Mouse (Mus musculus): ENCODE data around the gene Cnot1. TPM values are rescaled to one million over a fixed set of nuclear protein-coding genes. Genes with fewer than 3 reads are reported as not detected.

The Cnot1 gene
- total and polyA plus RNA-seq, 3 experiments: 142 to 182 (median 146) TPM

GRCm38 (mm10) chr8:95800353-95800752, 6.9 kb downstream of the Cnot1 start:
- H3K79me2 ChIP-seq (replicated peaks; ENCODE audit: control insufficient read depth, extremely low read depth, insufficient read depth, poor library complexity, severe bottlenecking): peaks cover 98% of the 10 kb centered on the region
- in situ Hi-C loops (cut with MboI; ENCODE audit: low pct_ligation_motif_present, low pct_unique_long_range_greater_than_20kb, low sequenced_read_pairs) (no loop called here), dilution Hi-C loops (cut with MboI; ENCODE audit: extremely low pct_ligation_motif_present, extremely low pct_unique_long_range_greater_than_20kb, low sequenced_read_pairs) (no loop called here)
- H3K36me3 ChIP-seq (replicated peaks in 1 of 2; ENCODE audit: control insufficient read depth in 1 of 2, insufficient read depth in 1 of 2, low read length in 1 of 2): peaks cover 24 to 71% of the 10 kb centered on the region in 2 experiments
- peaks cover 21 to 58% of the 10 kb centered on the region in 2 experiments for H3K4me1 ChIP-seq (ENCODE audit: control insufficient read depth in 1 of 2, insufficient read depth in 2 of 2)
- DNase-seq (ENCODE audit: extremely low read depth): no peak
- no peak overlapping the region for H3K9ac ChIP-seq (ENCODE audit: insufficient read depth, low read depth)
- no peak overlapping the region for H3K4me3 ChIP-seq (replicated peaks in 1 of 3; ENCODE audit: low read depth in 2 of 3, low read length in 2 of 3, poor library complexity in 1 of 3)
- H3K27ac ChIP-seq (ENCODE audit: insufficient read depth, low read depth): peak overlapping the region; percentile 17
- TF ChIP-seq SIN3A (IDR thresholded peaks at IDR 0.05; ENCODE audit: low read length): no peak
- no peak for TF ChIP-seq CHD2 (IDR thresholded peaks at IDR 0.05; ENCODE audit: low read length)
- TF ChIP-seq RCOR1 (conservative IDR thresholded peaks at IDR 0.05; ENCODE audit: low read depth, low read length): no peak
- no peak for TF ChIP-seq ETS1 (conservative IDR thresholded peaks at IDR 0.05; ENCODE audit: low read depth, low read length)
- no peak for TF ChIP-seq MEF2A (IDR thresholded peaks at IDR 0.05; ENCODE audit: borderline replicate concordance, low read depth, low read length)
- no peak for TF ChIP-seq E2F4 (IDR thresholded peaks at IDR 0.05; ENCODE audit: insufficient replicate concordance, low read depth, low read length)
- no peak for TF ChIP-seq ZMIZ1 (IDR thresholded peaks at IDR 0.05; ENCODE audit: low read depth, low read length)
- TF ChIP-seq USF1 (IDR thresholded peaks at IDR 0.05; ENCODE audit: low read depth, low read length): no peak
- no peak for TF ChIP-seq TCF12 (IDR thresholded peaks at IDR 0.05; ENCODE audit: low read depth, low read length)
- TF ChIP-seq EP300 (IDR thresholded peaks at IDR 0.05; ENCODE audit: low read length): no peak
- no peak for TF ChIP-seq ZKSCAN1 (IDR thresholded peaks at IDR 0.05; ENCODE audit: borderline replicate concordance, low read depth, low read length)
- no peak for TF ChIP-seq ELF1 (IDR thresholded peaks at IDR 0.05; ENCODE audit: low read depth, low read length)
- no peak for TF ChIP-seq TBP (conservative IDR thresholded peaks at IDR 0.05; ENCODE audit: low read depth, low read length)
- no peak for TF ChIP-seq JUND (conservative IDR thresholded peaks at IDR 0.05; ENCODE audit: low read depth, low read length)
- TF ChIP-seq ZC3H11A (IDR thresholded peaks at IDR 0.05; ENCODE audit: low read depth, low read length): no peak
- no peak for TF ChIP-seq PAX5 (IDR thresholded peaks at IDR 0.05; ENCODE audit: low read length)
- H3K27me3 ChIP-seq (replicated peaks): no peaks in the 10 kb centered on the region
- no peaks in the 10 kb centered on the region for H3K9me3 ChIP-seq (replicated peaks; ENCODE audit: low read length)
- H3K4me2 ChIP-seq (ENCODE audit: insufficient read depth, low read depth, poor library complexity, severe bottlenecking): no peak overlapping the region; the same call in 1 of the 2 replicates

- Histone ChIP-seq H3K4me3 (replicated peaks in 1 of 3; ENCODE audit: low read depth in 2 of 3, low read length in 2 of 3, poor library complexity in 1 of 3) (no peak overlapping the region), H3K27ac (ENCODE audit: insufficient read depth, low read depth) (peak overlapping the region; percentile 17), H3K36me3 (replicated peaks in 1 of 2; ENCODE audit: control insufficient read depth in 1 of 2, insufficient read depth in 1 of 2, low read length in 1 of 2) (peaks cover 24 to 70% of the 10 kb centered on the region in 2 experiments), H3K4me1 (ENCODE audit: control insufficient read depth in 1 of 2, insufficient read depth in 2 of 2) (peaks cover 20 to 53% of the 10 kb centered on the region in 2 experiments), H3K9ac (ENCODE audit: insufficient read depth, low read depth) (no peak overlapping the region), H3K4me2 (ENCODE audit: insufficient read depth, low read depth, poor library complexity, severe bottlenecking) (no peak overlapping the region; the same call in 1 of the 2 replicates), H3K9me3 (replicated peaks; ENCODE audit: low read length) (no peaks in the 10 kb centered on the region), H3K27me3 (replicated peaks) (no peaks in the 10 kb centered on the region), H3K79me2 (replicated peaks; ENCODE audit: control insufficient read depth, extremely low read depth, insufficient read depth, poor library complexity, severe bottlenecking) (peaks cover 95% of the 10 kb centered on the region)
- in situ Hi-C loops (cut with MboI; ENCODE audit: low pct_ligation_motif_present, low pct_unique_long_range_greater_than_20kb, low sequenced_read_pairs): no loop called here
- no peak for TF ChIP-seq ZC3H11A (IDR thresholded peaks at IDR 0.05; ENCODE audit: low read depth, low read length)
- TF ChIP-seq CTCF (conservative IDR thresholded peaks at IDR 0.05 in 1 of 2, IDR thresholded peaks at IDR 0.05 in 1 of 2; ENCODE audit: low read depth in 2 of 2, low read length in 2 of 2): no peak
- no peak for DNase-seq (ENCODE audit: extremely low read depth)
- dilution Hi-C loops (cut with MboI; ENCODE audit: extremely low pct_ligation_motif_present, extremely low pct_unique_long_range_greater_than_20kb, low sequenced_read_pairs): no loop called here
Observed at GRCm38 (mm10) chr8:95799891-95800290, 7.4 kb downstream of the Cnot1 start.
